Mouse (Mus musculus) A20 (cell line): ENCODE measurements around the gene Efcab6.

Source experiments
- DNase-seq: peaks from one replicate; pipeline ENCODE4 v3.0.0-alpha.2; 2011; ENCODE audit warnings: low read depth, low spot score

Gene Efcab6

GRCm38 (mm10) chr15:84065701-84066100 is 522 bp upstream of the Efcab6 start:
- DNase-seq: no peak

- DNase-seq: no peak
These were observed 6.3 kb downstream of the Efcab6 start for GRCm38 (mm10) chr15:84058841-84059240.

- no peak for DNase-seq
These were observed 9.1 kb downstream of the Efcab6 start for GRCm38 (mm10) chr15:84056083-84056482.

- peak; percentile 51 for DNase-seq
These were observed 11.3 kb downstream of the Efcab6 start for GRCm38 (mm10) chr15:84053859-84054258.

- no peak for DNase-seq
These were observed 11.9 kb downstream of the Efcab6 start for GRCm38 (mm10) chr15:84053240-84053639.

- no peak for DNase-seq
These were observed 12.8 kb downstream of the Efcab6 start for GRCm38 (mm10) chr15:84052390-84052789.

GRCm38 (mm10) chr15:84049570-84049969 is 15.6 kb downstream of the Efcab6 start:
- DNase-seq: no peak

GRCm38 (mm10) chr15:84045562-84045961 is 19.6 kb downstream of the Efcab6 start:
- no peak for DNase-seq

- no peak for DNase-seq
These were observed 28.1 kb downstream of the Efcab6 start for GRCm38 (mm10) chr15:84037067-84037466.

GRCm38 (mm10) chr15:84025651-84026050 is 39.5 kb downstream of the Efcab6 start:
- DNase-seq: no peak

- no peak for DNase-seq
These were observed 40.3 kb downstream of the Efcab6 start for GRCm38 (mm10) chr15:84024851-84025250.

GRCm38 (mm10) chr15:84009366-84010083 is 55.7 kb downstream of the Efcab6 start:
- DNase-seq: peak; percentile 37

- DNase-seq: no peak
These were observed 60.9 kb downstream of the Efcab6 start for GRCm38 (mm10) chr15:84004306-84004705.

GRCm38 (mm10) chr15:83999071-83999470 is 66.1 kb downstream of the Efcab6 start:
- no peak for DNase-seq

- no peak for DNase-seq
These were observed 66.6 kb downstream of the Efcab6 start for GRCm38 (mm10) chr15:83998586-83998985.

- DNase-seq: no peak
These were observed 67.1 kb downstream of the Efcab6 start for GRCm38 (mm10) chr15:83998115-83998514.

GRCm38 (mm10) chr15:83997550-83997949 is 67.6 kb downstream of the Efcab6 start:
- no peak for DNase-seq

GRCm38 (mm10) chr15:83996864-83997263 is 68.3 kb downstream of the Efcab6 start:
- no peak for DNase-seq

- no peak for DNase-seq
These were observed 73.0 kb downstream of the Efcab6 start for GRCm38 (mm10) chr15:83992191-83992590.

- no peak for DNase-seq
These were observed 73.7 kb downstream of the Efcab6 start for GRCm38 (mm10) chr15:83991461-83991860.

- DNase-seq: no peak
These were observed 75.9 kb downstream of the Efcab6 start for GRCm38 (mm10) chr15:83989241-83989640.

- DNase-seq: no peak
These were observed 77.1 kb downstream of the Efcab6 start for GRCm38 (mm10) chr15:83988087-83988486.

GRCm38 (mm10) chr15:83982186-83982936 is 82.8 kb downstream of the Efcab6 start:
- no peak for DNase-seq
